Mouse (Mus musculus) ES-E14 (cell line): ENCODE results near the gene Sacm1l.

Source experiments
- MAFK ChIP-seq: IDR thresholded peaks from 2 replicates; pipeline ENCODE4 v1.6.1; 2014; ENCODE audit warnings: mild to moderate bottlenecking, low read depth, low read length, inconsistent platforms; ENCODE audit not compliant: insufficient read depth
- ZC3H11A ChIP-seq: IDR thresholded peaks from 2 replicates; pipeline ENCODE4 v1.6.1; 2012; ENCODE audit warnings: low read depth, mild to moderate bottlenecking, inconsistent platforms, low read length, borderline replicate concordance

DNA sequence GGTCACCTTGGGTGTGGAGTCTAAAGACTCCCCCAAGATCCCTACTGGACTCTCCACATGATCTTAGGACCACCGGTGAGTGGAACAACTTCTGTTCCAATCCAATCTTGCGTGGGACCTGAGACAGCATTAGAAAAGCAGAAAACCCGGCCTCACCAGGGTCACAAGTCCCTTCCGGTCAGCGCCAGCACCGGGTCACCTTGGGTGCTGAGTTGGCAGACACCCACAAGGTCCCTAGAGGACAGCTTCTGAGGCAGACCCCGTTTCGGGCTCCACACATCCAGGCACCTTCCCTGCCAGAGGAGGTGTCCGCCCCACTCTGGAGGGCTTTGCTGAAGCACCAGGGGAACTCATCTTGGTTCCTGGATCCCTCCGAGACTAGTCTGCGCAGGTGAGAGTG is 96.3 kb downstream of the Sacm1l start:
- TF ChIP-seq MAFK (no peak), ZC3H11A (no peak)
